Mouse (Mus musculus): ENCODE data around the gene Wdr5b. TPM values are rescaled to one million over a fixed set of nuclear protein-coding genes. Genes with fewer than 3 reads are reported as not detected.

Gene Wdr5b
- polyA plus RNA-seq, 1 experiment, result 3.2 TPM

GRCm38 (mm10) chr16:36068356-36068755, 27.4 kb downstream of the Wdr5b start:
- no peak for TF ChIP-seq POLR2A (IDR thresholded peaks at IDR 0.05; ENCODE audit: control insufficient read depth, extremely low read depth, insufficient read depth, low read length, poor library complexity)
- Histone ChIP-seq H3K4me1 (replicated peaks; ENCODE audit: control insufficient read depth, insufficient read depth, low read length) (peaks cover 4% of the 10 kb centered on the region; the same call in 1 of the 2 replicates), H3K27ac (ENCODE audit: control insufficient read depth, insufficient read depth, low read length) (no peak overlapping the region), H3K4me3 (ENCODE audit: control insufficient read depth, insufficient read depth, low read length) (no peak overlapping the region), H3K27me3 (ENCODE audit: control insufficient read depth, insufficient read depth, low read length) (no peaks in the 10 kb centered on the region), H3K36me3 (ENCODE audit: control insufficient read depth, insufficient read depth, low read length) (no peaks in the 10 kb centered on the region)
- no peak for DNase-seq
- 95% methylated on average over 3 of the region's 3 CpGs for WGBS

- Histone ChIP-seq H3K4me1 (replicated peaks; ENCODE audit: control insufficient read depth, insufficient read depth, low read length) (peaks cover 4% of the 10 kb centered on the region; the same call in 1 of the 2 replicates), H3K27me3 (ENCODE audit: control insufficient read depth, insufficient read depth, low read length) (no peaks in the 10 kb centered on the region), H3K36me3 (ENCODE audit: control insufficient read depth, insufficient read depth, low read length) (no peaks in the 10 kb centered on the region), H3K27ac (ENCODE audit: control insufficient read depth, insufficient read depth, low read length) (no peak overlapping the region), H3K4me3 (ENCODE audit: control insufficient read depth, insufficient read depth, low read length) (no peak overlapping the region)
- DNase-seq, result no peak
- WGBS, result 68% methylated on average over 9 of the region's 9 CpGs
- no peak for TF ChIP-seq POLR2A (IDR thresholded peaks at IDR 0.05; ENCODE audit: control insufficient read depth, extremely low read depth, insufficient read depth, low read length, poor library complexity)
- TF ChIP-seq CTCF (IDR thresholded peaks at IDR 0.05; ENCODE audit: borderline replicate concordance, control insufficient read depth, extremely low read depth, insufficient read depth, low read length, poor library complexity), result no peak
Observed at GRCm38 (mm10) chr16:36069819-36070575, 29.0 kb downstream of the Wdr5b start.

GRCm38 (mm10) chr16:36071071-36071449, 30.1 kb downstream of the Wdr5b start:
- no peak for TF ChIP-seq CTCF (IDR thresholded peaks at IDR 0.05; ENCODE audit: borderline replicate concordance, control insufficient read depth, extremely low read depth, insufficient read depth, low read length, poor library complexity)
- TF ChIP-seq POLR2A (IDR thresholded peaks at IDR 0.05; ENCODE audit: control insufficient read depth, extremely low read depth, insufficient read depth, low read length, poor library complexity), result no peak
- Histone ChIP-seq H3K27ac (ENCODE audit: control insufficient read depth, insufficient read depth, low read length) (no peak overlapping the region), H3K36me3 (ENCODE audit: control insufficient read depth, insufficient read depth, low read length) (no peaks in the 10 kb centered on the region), H3K27me3 (ENCODE audit: control insufficient read depth, insufficient read depth, low read length) (no peaks in the 10 kb centered on the region), H3K4me3 (ENCODE audit: control insufficient read depth, insufficient read depth, low read length) (peak overlapping the region; percentile 78), H3K4me1 (replicated peaks; ENCODE audit: control insufficient read depth, insufficient read depth, low read length) (peaks cover 4% of the 10 kb centered on the region; the same call in 1 of the 2 replicates)
- WGBS, result 0% methylated on average over 16 of the region's 16 CpGs
- no peak for DNase-seq

DNA sequence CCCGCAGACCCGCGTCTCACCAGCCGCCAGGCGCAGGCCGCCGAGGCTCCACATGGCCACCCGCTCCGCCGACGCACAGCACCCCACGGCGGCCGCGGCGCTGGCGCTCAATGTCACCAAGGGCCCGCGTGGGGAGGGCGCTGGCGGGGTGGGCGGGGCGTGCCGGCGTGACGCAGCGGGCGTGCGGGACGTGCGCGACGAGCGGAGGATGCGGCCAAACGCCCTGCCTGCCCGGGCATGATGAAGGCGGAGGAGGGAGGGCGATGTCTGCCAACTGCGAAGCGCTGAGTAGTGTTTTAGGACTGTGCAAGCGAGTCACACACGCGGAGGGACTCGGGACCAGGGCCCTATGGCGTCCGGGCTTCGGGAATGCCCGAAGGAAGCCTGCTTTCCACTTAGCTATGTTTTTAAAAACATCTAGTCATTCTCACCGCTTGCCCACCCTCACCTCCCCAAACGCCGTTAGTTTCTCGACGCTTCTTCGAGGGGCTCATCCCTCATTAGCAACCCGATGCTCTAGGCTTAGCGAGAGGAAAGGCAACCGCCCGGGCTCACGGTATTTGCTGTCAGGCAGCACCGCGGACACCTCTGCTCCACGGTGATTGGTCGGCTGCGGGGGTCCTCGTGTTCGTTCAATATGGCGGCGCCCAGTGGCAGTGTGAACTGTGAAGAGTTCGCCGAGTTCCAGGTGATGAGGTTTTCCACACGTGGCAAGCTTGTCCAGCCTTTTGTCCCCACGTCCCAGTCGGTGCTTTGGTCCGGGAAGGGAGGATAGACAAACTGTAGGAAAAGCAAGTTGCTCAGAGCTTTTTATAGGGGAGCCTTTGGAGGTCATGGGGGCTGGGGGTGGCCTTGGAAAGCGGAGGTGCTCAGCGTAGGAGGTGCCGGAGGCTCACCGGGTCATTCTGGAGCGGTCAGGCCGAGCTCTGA, 30.7 kb downstream of the Wdr5b start, which contains the start of the genes Fam162a and Ccdc58:
Gene Fam162a (minus strand): TSS at position 145 of the 930 bp plus-strand sequence.
Gene Ccdc58 (plus strand): TSS at position 236 of the 930 bp plus-strand sequence.
- peak; percentile 90 for DNase-seq
- peak within 1 kb of the TSS; percentile 78 for H3K4me3 ChIP-seq (ENCODE audit: control insufficient read depth, insufficient read depth, low read length)
- H3K27me3 ChIP-seq (ENCODE audit: control insufficient read depth, insufficient read depth, low read length), result no peaks in the 10 kb centered on the region
- H3K27ac ChIP-seq (ENCODE audit: control insufficient read depth, insufficient read depth, low read length), result peak within 1 kb of the TSS; percentile 96
- H3K4me1 ChIP-seq (replicated peaks; ENCODE audit: control insufficient read depth, insufficient read depth, low read length), result peaks cover 4% of the 10 kb centered on the region; the same call in 1 of the 2 replicates
- TF ChIP-seq POLR2A (IDR thresholded peaks at IDR 0.05; ENCODE audit: control insufficient read depth, extremely low read depth, insufficient read depth, low read length, poor library complexity) (peak; percentile 95), CTCF (IDR thresholded peaks at IDR 0.05; ENCODE audit: borderline replicate concordance, control insufficient read depth, extremely low read depth, insufficient read depth, low read length, poor library complexity) (peak; percentile 20; the same call in 1 of the 2 replicates)
- no peaks in the 10 kb centered on the region for H3K36me3 ChIP-seq (ENCODE audit: control insufficient read depth, insufficient read depth, low read length)
- under 1% methylated on average over 81 of the region's 81 CpGs for WGBS

DNA sequence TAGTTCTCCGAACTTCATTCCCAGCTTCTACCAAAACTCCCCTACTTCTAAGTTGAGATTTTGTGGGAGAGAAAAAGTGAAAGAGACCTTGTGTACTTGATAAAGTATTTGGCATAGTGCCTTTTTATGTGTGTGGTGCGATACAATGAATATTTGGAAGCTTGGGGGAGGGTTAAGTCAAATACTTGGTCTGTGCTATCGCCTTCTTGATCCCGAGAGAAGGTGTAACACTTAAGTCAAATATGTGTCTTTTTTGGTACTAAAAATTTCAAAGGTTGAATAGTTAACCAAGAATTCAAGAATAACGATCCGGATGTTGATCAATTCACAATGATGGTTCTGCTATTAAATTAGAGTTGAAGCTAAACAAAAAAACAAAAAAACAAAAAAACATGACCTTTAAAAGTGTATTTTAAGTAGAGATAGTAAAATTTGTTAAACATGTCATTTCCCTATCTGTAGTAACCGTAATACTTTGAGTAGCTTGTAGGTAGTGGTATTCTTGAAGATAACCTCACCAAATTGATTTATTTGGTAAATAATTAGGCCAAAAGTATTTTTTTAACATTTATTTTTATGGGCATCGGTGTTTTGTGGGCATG, 31.5 kb downstream of the Wdr5b start:
- Histone ChIP-seq H3K27me3 (ENCODE audit: control insufficient read depth, insufficient read depth, low read length) (no peaks in the 10 kb centered on the region), H3K4me3 (ENCODE audit: control insufficient read depth, insufficient read depth, low read length) (peak overlapping the region; percentile 78), H3K27ac (ENCODE audit: control insufficient read depth, insufficient read depth, low read length) (no peak overlapping the region), H3K4me1 (replicated peaks; ENCODE audit: control insufficient read depth, insufficient read depth, low read length) (peaks cover 4% of the 10 kb centered on the region; the same call in 1 of the 2 replicates), H3K36me3 (ENCODE audit: control insufficient read depth, insufficient read depth, low read length) (no peaks in the 10 kb centered on the region)
- no peak for DNase-seq
- TF ChIP-seq POLR2A (IDR thresholded peaks at IDR 0.05; ENCODE audit: control insufficient read depth, extremely low read depth, insufficient read depth, low read length, poor library complexity) (no peak), CTCF (IDR thresholded peaks at IDR 0.05; ENCODE audit: borderline replicate concordance, control insufficient read depth, extremely low read depth, insufficient read depth, low read length, poor library complexity) (no peak)
- whole genome bisulfite sequencing, result 33% methylated on average over 8 of the region's 8 CpGs

DNA sequence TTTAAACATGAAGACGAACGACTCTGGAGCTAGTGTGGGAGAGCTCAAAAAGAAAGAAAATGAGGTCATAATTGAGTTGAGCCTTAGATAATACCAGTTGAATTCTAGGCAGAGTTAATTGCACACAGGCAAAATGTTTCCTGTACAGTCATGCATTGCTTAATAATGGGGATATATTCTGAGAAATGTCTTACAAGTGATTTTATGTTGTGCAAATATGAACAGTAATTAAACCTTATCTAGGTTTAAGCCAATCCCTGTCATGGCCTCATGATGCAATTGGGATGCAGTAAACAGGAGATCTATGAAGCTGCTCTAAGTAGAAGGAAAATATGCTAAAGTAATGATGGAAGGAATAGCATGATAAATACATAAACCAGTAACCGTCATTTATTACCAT, 33.8 kb downstream of the Wdr5b start:
- WGBS, result 95% methylated on average over 3 of the region's 3 CpGs
- no peak for DNase-seq
- TF ChIP-seq POLR2A (IDR thresholded peaks at IDR 0.05; ENCODE audit: control insufficient read depth, extremely low read depth, insufficient read depth, low read length, poor library complexity) (no peak), CTCF (IDR thresholded peaks at IDR 0.05; ENCODE audit: borderline replicate concordance, control insufficient read depth, extremely low read depth, insufficient read depth, low read length, poor library complexity) (no peak)
- Histone ChIP-seq H3K27me3 (ENCODE audit: control insufficient read depth, insufficient read depth, low read length) (no peaks in the 10 kb centered on the region), H3K27ac (ENCODE audit: control insufficient read depth, insufficient read depth, low read length) (no peak overlapping the region), H3K4me1 (replicated peaks; ENCODE audit: control insufficient read depth, insufficient read depth, low read length) (peaks cover 4% of the 10 kb centered on the region; the same call in 1 of the 2 replicates), H3K36me3 (ENCODE audit: control insufficient read depth, insufficient read depth, low read length) (no peaks in the 10 kb centered on the region), H3K4me3 (ENCODE audit: control insufficient read depth, insufficient read depth, low read length) (no peak overlapping the region)
